Mouse (Mus musculus) heart, adult 2 months (tissue): Measurements from ENCODE around the gene Ube2l6.

Experiments used
- CTCF ChIP-seq: fragments of 200-600 bp; IDR thresholded peaks from 2 replicates; pipeline ENCODE4 v1.8.1; 2022; ENCODE audit warnings: antibody characterized with exemption, mild to moderate bottlenecking, moderate library complexity
- POLR2A ChIP-seq: fragments of 200-500 bp; IDR thresholded peaks from 2 replicates; pipeline ENCODE4 v1.6.1; 2011; ENCODE audit warnings: mild to moderate bottlenecking, low read depth, low read length, control low read depth; ENCODE audit not compliant: insufficient read depth

DNA sequence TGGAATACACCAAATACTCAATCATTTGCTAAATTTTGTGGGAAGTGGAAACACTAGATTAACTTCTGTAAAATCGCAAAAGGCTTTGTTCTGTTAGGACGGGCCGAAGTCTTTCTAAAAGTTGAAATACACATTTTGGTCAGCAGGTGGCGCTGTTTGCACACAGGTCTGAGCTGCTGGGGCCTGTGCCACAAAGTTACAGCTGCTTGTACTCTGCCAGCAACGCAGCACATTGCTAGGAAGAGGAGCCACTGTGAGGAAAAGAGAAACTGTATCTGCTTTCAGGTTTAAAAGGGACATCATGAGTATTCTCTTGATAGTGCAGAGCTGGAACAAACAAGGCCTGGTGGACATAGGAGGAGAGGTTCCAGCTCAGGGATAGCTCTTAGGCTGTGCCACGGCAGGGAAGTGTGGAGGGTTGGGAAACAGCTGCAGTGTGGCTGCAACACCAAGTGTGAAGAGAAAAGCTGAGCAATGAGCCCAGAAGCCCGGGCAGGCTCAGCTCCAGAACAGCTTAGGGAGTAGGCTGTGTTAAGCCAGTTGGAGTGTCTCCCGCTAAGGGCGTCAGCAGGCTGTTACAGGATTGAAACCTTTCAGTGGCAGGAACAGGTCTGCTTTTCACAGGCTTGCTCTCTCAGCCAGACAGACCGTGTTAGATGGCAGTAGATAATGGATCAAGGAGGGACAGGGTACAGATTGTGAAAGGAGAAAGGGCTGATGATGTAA is 33.2 kb downstream of the Ube2l6 start:
- TF ChIP-seq POLR2A, result no peak; the same call in 1 of the 2 replicates
- TF ChIP-seq CTCF, result peak; percentile 96; the same call in 1 of the 2 replicates
